ENCODE assay signal across 8 mouse cellular contexts in genomic region chr10:120475601-120476515, GRCm38 (mm10). TPM values are rescaled to one million over a fixed set of nuclear protein-coding genes. Genes with fewer than 3 reads are reported as not detected.
DNase-seq lines count a peak whose midpoint lies in the region; ATAC-seq lines count a peak whose summit lies in the region.

Hmga2 (minus strand) TSS chr10:120476469.

- H3K27ac ChIP-seq in forebrain, embryonic 11.5 days (ENCODE audit: low read depth, low read length), result peak within 1 kb of the TSS; percentile 96
- peak within 1 kb of the TSS; percentile 53 for H3K27ac ChIP-seq in hindbrain, embryonic 16.5 days (ENCODE audit: low read depth, low read length)
- 0 out of 2 replicates have a peak within 1 kb of the TSS, but pooled peaks have one; percentile 29 for H3K27ac ChIP-seq in liver, embryonic 16.5 days (ENCODE audit: low read length)
- H3K27ac ChIP-seq in neural tube, embryonic 13.5 days (replicated peaks), result peak within 1 kb of the TSS; percentile 77

- H3K27me3 ChIP-seq in forebrain, embryonic 11.5 days (ENCODE audit: control insufficient read depth, insufficient read depth, low read length), result no peaks in the 10 kb centered on the region
- H3K27me3 ChIP-seq in hindbrain, embryonic 16.5 days (replicated peaks; ENCODE audit: control insufficient read depth, insufficient read depth, low read length), result peaks cover 4% of the 10 kb centered on the region; the same call in 1 of the 2 replicates
- peaks cover 50% of the 10 kb centered on the region for H3K27me3 ChIP-seq in liver, embryonic 16.5 days (ENCODE audit: control insufficient read depth, insufficient read depth, low read depth, low read length)
- peaks cover 22% of the 10 kb centered on the region for H3K27me3 ChIP-seq in neural tube, embryonic 13.5 days

- peak; percentile 48 for DNase-seq in gastrocnemius, postnatal 10 days
- no peak for DNase-seq in gastrocnemius, adult 18-20 months (ENCODE audit: low spot score)
- DNase-seq in R1 (ENCODE audit: low read depth, low spot score), result peak; percentile 84
- DNase-seq in forebrain, embryonic 11.5 days (ENCODE audit: low spot score), result peak; percentile 87
- no peak for DNase-seq in frontal cortex, postnatal 10 days (ENCODE audit: low spot score in 2 of 2)

- H3K36me3 ChIP-seq in forebrain, embryonic 11.5 days (ENCODE audit: control insufficient read depth, insufficient read depth, low read length), result no peaks in the 10 kb centered on the region; the same call in 1 of the 2 replicates
- H3K36me3 ChIP-seq in hindbrain, embryonic 16.5 days (ENCODE audit: control insufficient read depth, insufficient read depth, low read length), result no peaks in the 10 kb centered on the region
- H3K36me3 ChIP-seq in liver, embryonic 16.5 days (ENCODE audit: control insufficient read depth, insufficient read depth), result no peaks in the 10 kb centered on the region
- no peaks in the 10 kb centered on the region for H3K36me3 ChIP-seq in neural tube, embryonic 13.5 days

- peak within 1 kb of the TSS; percentile 90 for H3K4me3 ChIP-seq in forebrain, embryonic 11.5 days (ENCODE audit: low read depth, low read length)
- peak within 1 kb of the TSS; percentile 59 for H3K4me3 ChIP-seq in hindbrain, embryonic 16.5 days (ENCODE audit: low read length)
- peak within 1 kb of the TSS; percentile 65 for H3K4me3 ChIP-seq in liver, embryonic 16.5 days (ENCODE audit: low read depth, low read length)
- peak within 1 kb of the TSS; percentile 70 for H3K4me3 ChIP-seq in neural tube, embryonic 13.5 days

- H3K9me3 ChIP-seq in forebrain, embryonic 11.5 days (ENCODE audit: control insufficient read depth, low read length), result no peaks in the 10 kb centered on the region
- H3K9me3 ChIP-seq in hindbrain, embryonic 16.5 days (ENCODE audit: control insufficient read depth, low read length), result no peaks in the 10 kb centered on the region
- H3K9me3 ChIP-seq in liver, embryonic 16.5 days (replicated peaks; ENCODE audit: control insufficient read depth, low read length), result no peaks in the 10 kb centered on the region
- H3K9me3 ChIP-seq in neural tube, embryonic 13.5 days, result no peaks in the 10 kb centered on the region

- under 1% methylated on average over 95 of the region's 99 CpGs for WGBS in forebrain, embryonic 11.5 days
- under 1% methylated on average over 85 of the region's 99 CpGs for WGBS in hindbrain, embryonic 16.5 days
- under 1% methylated on average over 97 of the region's 99 CpGs for WGBS in liver, embryonic 16.5 days (ENCODE audit: insufficient replicate concordance)
- under 1% methylated on average over 95 of the region's 99 CpGs for WGBS in neural tube, embryonic 13.5 days

- peak within 1 kb of the TSS; percentile 88 for H3K4me2 ChIP-seq in forebrain, embryonic 11.5 days (ENCODE audit: low read depth, low read length, severe bottlenecking)
- peak within 1 kb of the TSS; percentile 87 for H3K4me2 ChIP-seq in hindbrain, embryonic 16.5 days (ENCODE audit: low read length)
- H3K4me2 ChIP-seq in liver, embryonic 16.5 days (ENCODE audit: low read depth, low read length), result peak within 1 kb of the TSS; percentile 78
- H3K4me2 ChIP-seq in neural tube, embryonic 13.5 days, result peak within 1 kb of the TSS; percentile 95

- peak; percentile 65 for ATAC-seq in forebrain, embryonic 11.5 days (replicated peaks; ENCODE audit: low FRiP score)
- peak; percentile 40 for ATAC-seq in hindbrain, embryonic 16.5 days
- peak; percentile 40 for ATAC-seq in liver, embryonic 16.5 days (ENCODE audit: low read depth)
- ATAC-seq in neural tube, embryonic 13.5 days (ENCODE audit: low read depth), result peak; percentile 50

- H3K4me1 ChIP-seq in forebrain, embryonic 11.5 days (replicated peaks; ENCODE audit: control insufficient read depth, insufficient read depth, low read length), result peaks cover 6% of the 10 kb centered on the region; the same call in 1 of the 2 replicates
- H3K4me1 ChIP-seq in hindbrain, embryonic 16.5 days (ENCODE audit: control insufficient read depth, insufficient read depth, low read depth, low read length), result peaks cover 34% of the 10 kb centered on the region
- peaks cover 4% of the 10 kb centered on the region for H3K4me1 ChIP-seq in liver, embryonic 16.5 days (ENCODE audit: control insufficient read depth, low read depth, low read length)
- peaks cover 46% of the 10 kb centered on the region for H3K4me1 ChIP-seq in neural tube, embryonic 13.5 days (replicated peaks)

- H3K9ac ChIP-seq in forebrain, embryonic 11.5 days (ENCODE audit: low read length), result peak within 1 kb of the TSS; percentile 100
- H3K9ac ChIP-seq in hindbrain, embryonic 16.5 days (ENCODE audit: low read depth, low read length), result peak within 1 kb of the TSS; percentile 64
- peak within 1 kb of the TSS; percentile 43 for H3K9ac ChIP-seq in liver, embryonic 16.5 days (ENCODE audit: low read depth, low read length)
- H3K9ac ChIP-seq in neural tube, embryonic 13.5 days, result peak within 1 kb of the TSS; percentile 82

RNA-seq across cellular contexts. Expression of gene Hmga2, which starts in this region (rescaled TPM):
- total RNA-seq in gastrocnemius, postnatal 10 days (2021), result under 1 TPM; 0.21 to 0.23 TPM
- total RNA-seq in gastrocnemius, adult 18-20 months (2021), result under 1 TPM; 0.09 to 0.12 TPM
- 84.3 and 91.9 TPM in 2 replicates for polyA plus RNA-seq in forebrain, embryonic 11.5 days (2014; fragmentation: Nextera tagmentation; extraction: Ambion mirVana)
- polyA plus RNA-seq in hindbrain, embryonic 16.5 days (2015; fragmentation: Nextera tagmentation; extraction: Ambion mirVana), result 1.6 and 2.1 TPM in 2 replicates
- polyA plus RNA-seq in liver, embryonic 16.5 days (2015; fragmentation: Nextera tagmentation; extraction: Ambion mirVana), result 1.1 and 1.3 TPM in 2 replicates
- polyA plus RNA-seq in neural tube, embryonic 13.5 days (2015; fragmentation: Nextera tagmentation; extraction: Ambion mirVana), result 3.7 and 8.8 TPM in 2 replicates

Comparison
In these comparisons a context has a peak if more than half of its experiments do, and no peak if none do; other contexts are left out.
1. Peak in DNase-seq in gastrocnemius, postnatal 10 days; RNA of the gene not detected or under 1 TPM.
2. DNase-seq: peak in R1 (single experiment) and forebrain, embryonic 11.5 days (single experiment); none in gastrocnemius, adult 18-20 months (single experiment) and frontal cortex, postnatal 10 days (0 of 2).
3. H3K27ac ChIP-seq: peak in every context shown above with its lines; median percentile 96 in forebrain, embryonic 11.5 days; 77 in neural tube, embryonic 13.5 days; 53 in hindbrain, embryonic 16.5 days; 29 in liver, embryonic 16.5 days.
4. H3K9ac ChIP-seq: peak in every context shown above with its lines; median percentile 100 in forebrain, embryonic 11.5 days; 82 in neural tube, embryonic 13.5 days; 64 in hindbrain, embryonic 16.5 days; 43 in liver, embryonic 16.5 days.
5. Peak in every context shown above with its lines, with median percentiles within 50 percentile points of each other: ATAC-seq, H3K4me2 ChIP-seq and H3K4me3 ChIP-seq.